Comparison of ENCODE assay signal across 8 mouse cellular contexts in genomic region chr11:77463101-77463445, GRCm38 (mm10). TPM values are rescaled to one million over a fixed set of nuclear protein-coding genes. Genes with fewer than 3 reads are reported as not detected.
DNase-seq lines count a peak whose midpoint lies in the region; ATAC-seq and TF ChIP-seq lines count a peak whose summit lies in the region.

No protein-coding gene starts in this region.

- ATAC-seq in lung, embryonic 15.5 days (ENCODE audit: borderline replicate concordance, extremely low read depth, low FRiP score, low TSS enrichment): no peak
- no peak for ATAC-seq in forebrain, embryonic 12.5 days (ENCODE audit: low FRiP score)

- no peak overlapping the region for H3K27ac ChIP-seq in lung, embryonic 15.5 days
- no peak overlapping the region for H3K27ac ChIP-seq in forebrain, embryonic 12.5 days
- H3K27ac ChIP-seq in limb, embryonic 10.5 days: 0 out of 2 replicates have a peak overlapping the region, but pooled peaks have one; percentile 71
- no peak overlapping the region for H3K27ac ChIP-seq in olfactory bulb, adult 2 months (ENCODE audit: insufficient read depth, low read depth, low read length)
- no peak overlapping the region for H3K27ac ChIP-seq in thymus, adult 2 months (ENCODE audit: control insufficient read depth, insufficient read depth, low read length)

- no peaks in the 10 kb centered on the region for H3K36me3 ChIP-seq in lung, embryonic 15.5 days
- no peaks in the 10 kb centered on the region for H3K36me3 ChIP-seq in forebrain, embryonic 12.5 days (replicated peaks)
- no peaks in the 10 kb centered on the region for H3K36me3 ChIP-seq in limb, embryonic 10.5 days
- H3K36me3 ChIP-seq in thymus, adult 2 months (ENCODE audit: control insufficient read depth, insufficient read depth, low read length): no peaks in the 10 kb centered on the region

- H3K9me3 ChIP-seq in lung, embryonic 15.5 days: no peaks in the 10 kb centered on the region
- no peaks in the 10 kb centered on the region for H3K9me3 ChIP-seq in forebrain, embryonic 12.5 days
- no peaks in the 10 kb centered on the region for H3K9me3 ChIP-seq in limb, embryonic 10.5 days (replicated peaks)

- no peak overlapping the region for H3K9ac ChIP-seq in lung, embryonic 15.5 days
- H3K9ac ChIP-seq in forebrain, embryonic 12.5 days: no peak overlapping the region

- no peak for TF ChIP-seq CTCF in olfactory bulb, adult 2 months (IDR thresholded peaks at IDR 0.05; ENCODE audit: insufficient read depth, low read depth, low read length)
- no peak for TF ChIP-seq CTCF in thymus, adult 2 months (IDR thresholded peaks at IDR 0.05; ENCODE audit: borderline replicate concordance, control insufficient read depth, extremely low read depth, insufficient read depth, low read length, poor library complexity)

- 33% methylated on average over 8 of the region's 8 CpGs for WGBS in lung, embryonic 15.5 days
- 43% methylated on average over 8 of the region's 8 CpGs for WGBS in forebrain, embryonic 12.5 days
- 48% methylated on average over 8 of the region's 8 CpGs for WGBS in limb, embryonic 10.5 days
- 56% methylated on average over 8 of the region's 8 CpGs for WGBS in olfactory bulb, adult 2 months
- WGBS in thymus, adult 2 months: 46% methylated on average over 8 of the region's 8 CpGs

- DNase-seq in lung, postnatal 25 days (ENCODE audit: low spot score): no peak
- DNase-seq in limb, embryonic 10.5 days (ENCODE audit: low spot score): no peak
- no peak for DNase-seq in cerebellum, adult 9-11 months
- no peak for DNase-seq in thymus, adult 2 months
- no peak for DNase-seq in cerebellum, adult 11-12 months

- H3K4me3 ChIP-seq in lung, embryonic 15.5 days: peak overlapping the region; percentile 51; the same call in 1 of the 2 replicates
- H3K4me3 ChIP-seq in forebrain, embryonic 12.5 days (replicated peaks): peak overlapping the region; percentile 51; the same call in 1 of the 2 replicates
- peak overlapping the region; percentile 71 for H3K4me3 ChIP-seq in limb, embryonic 10.5 days
- peak overlapping the region; percentile 54 for H3K4me3 ChIP-seq in olfactory bulb, adult 2 months (ENCODE audit: insufficient read depth, low read depth, low read length)
- H3K4me3 ChIP-seq in thymus, adult 2 months (ENCODE audit: control insufficient read depth, insufficient read depth, low read length): no peak overlapping the region

- H3K4me1 ChIP-seq in lung, embryonic 15.5 days: peaks cover 32% of the 10 kb centered on the region; the same call in 1 of the 2 replicates
- peaks cover 21% of the 10 kb centered on the region for H3K4me1 ChIP-seq in forebrain, embryonic 12.5 days
- H3K4me1 ChIP-seq in limb, embryonic 10.5 days: peaks cover 31% of the 10 kb centered on the region
- peaks cover 29% of the 10 kb centered on the region for H3K4me1 ChIP-seq in olfactory bulb, adult 2 months (ENCODE audit: control insufficient read depth, insufficient read depth, low read length)
- H3K4me1 ChIP-seq in thymus, adult 2 months (replicated peaks; ENCODE audit: control insufficient read depth, insufficient read depth, low read length): peaks cover 16% of the 10 kb centered on the region

- peaks cover 75% of the 10 kb centered on the region for H3K27me3 ChIP-seq in lung, embryonic 15.5 days
- H3K27me3 ChIP-seq in forebrain, embryonic 12.5 days: peaks cover 78% of the 10 kb centered on the region
- peaks cover 81% of the 10 kb centered on the region for H3K27me3 ChIP-seq in limb, embryonic 10.5 days (ENCODE audit: low read depth, poor library complexity, severe bottlenecking)
- peaks cover 14% of the 10 kb centered on the region for H3K27me3 ChIP-seq in thymus, adult 2 months (ENCODE audit: control insufficient read depth, insufficient read depth, low read length)

- no peak for TF ChIP-seq POLR2A in olfactory bulb, adult 2 months (IDR thresholded peaks at IDR 0.05; ENCODE audit: insufficient read depth, low read depth, low read length)
- TF ChIP-seq POLR2A in thymus, adult 2 months (IDR thresholded peaks at IDR 0.05; ENCODE audit: control insufficient read depth, extremely low read depth, insufficient read depth, low read length, poor library complexity): no peak

- H3K4me2 ChIP-seq in lung, embryonic 15.5 days: peak overlapping the region; percentile 93
- H3K4me2 ChIP-seq in forebrain, embryonic 12.5 days: peak overlapping the region; percentile 100

RNA-seq across cellular contexts. Expression of gene Coro6, which starts 0.9 kb away (rescaled TPM):
- 0.78 and 0.97 TPM in 2 replicates for polyA plus RNA-seq in lung, embryonic 15.5 days (2015; fragmentation: Nextera tagmentation; extraction: Ambion mirVana)
- 0.10 and 0.12 TPM in 2 replicates for polyA plus RNA-seq in forebrain, embryonic 12.5 days (2016; fragmentation: Nextera tagmentation; extraction: Ambion mirVana)
- 0.15 TPM in 1 of 2 replicates, not detected in the other for polyA plus RNA-seq in limb, embryonic 10.5 days (2016; fragmentation: Nextera tagmentation; extraction: Ambion mirVana)
- not detected in 2 replicates for polyA plus RNA-seq in olfactory bulb, adult 2 months (2012; ENCODE audit: insufficient read depth, insufficient read length, low replicate concordance, missing spikeins)
- 3.1 and 23.9 TPM in 2 replicates for polyA plus RNA-seq in thymus, adult 2 months (2012; rRNA removed)

RNA-seq across cellular contexts. Expression of gene Ankrd13b, which starts 26.4 kb away (rescaled TPM):
- polyA plus RNA-seq in lung, embryonic 15.5 days (2015; fragmentation: Nextera tagmentation; extraction: Ambion mirVana): 6.5 and 7.1 TPM in 2 replicates
- 23.0 and 25.1 TPM in 2 replicates for polyA plus RNA-seq in forebrain, embryonic 12.5 days (2016; fragmentation: Nextera tagmentation; extraction: Ambion mirVana)
- 12.5 and 13.4 TPM in 2 replicates for polyA plus RNA-seq in limb, embryonic 10.5 days (2016; fragmentation: Nextera tagmentation; extraction: Ambion mirVana)
- polyA plus RNA-seq in olfactory bulb, adult 2 months (2012; ENCODE audit: insufficient read depth, insufficient read length, low replicate concordance, missing spikeins): not detected in 2 replicates
- polyA plus RNA-seq in thymus, adult 2 months (2012; rRNA removed): 47.4 and 52.7 TPM in 2 replicates

RNA-seq across cellular contexts. Expression of gene Git1, which starts 30.3 kb away (rescaled TPM):
- 9.5 and 9.8 TPM in 2 replicates for polyA plus RNA-seq in lung, embryonic 15.5 days (2015; fragmentation: Nextera tagmentation; extraction: Ambion mirVana)
- polyA plus RNA-seq in forebrain, embryonic 12.5 days (2016; fragmentation: Nextera tagmentation; extraction: Ambion mirVana): 14.6 and 14.8 TPM in 2 replicates
- 13.6 and 14.8 TPM in 2 replicates for polyA plus RNA-seq in limb, embryonic 10.5 days (2016; fragmentation: Nextera tagmentation; extraction: Ambion mirVana)
- polyA plus RNA-seq in olfactory bulb, adult 2 months (2012; ENCODE audit: insufficient read depth, insufficient read length, low replicate concordance, missing spikeins): not detected in 2 replicates
- 99.0 and 100 TPM in 2 replicates for polyA plus RNA-seq in thymus, adult 2 months (2012; rRNA removed)

RNA-seq across cellular contexts. Expression of gene Abhd15, which starts 51.8 kb away (rescaled TPM):
- 3.8 and 4.0 TPM in 2 replicates for polyA plus RNA-seq in lung, embryonic 15.5 days (2015; fragmentation: Nextera tagmentation; extraction: Ambion mirVana)
- polyA plus RNA-seq in forebrain, embryonic 12.5 days (2016; fragmentation: Nextera tagmentation; extraction: Ambion mirVana): 3.8 and 4.8 TPM in 2 replicates
- polyA plus RNA-seq in limb, embryonic 10.5 days (2016; fragmentation: Nextera tagmentation; extraction: Ambion mirVana): 1.4 and 2.0 TPM in 2 replicates
- not detected in 2 replicates for polyA plus RNA-seq in olfactory bulb, adult 2 months (2012; ENCODE audit: insufficient read depth, insufficient read length, low replicate concordance, missing spikeins)
- polyA plus RNA-seq in thymus, adult 2 months (2012; rRNA removed): 14.2 and 18.9 TPM in 2 replicates

RNA-seq across cellular contexts. Expression of gene Trp53i13, which starts 52.7 kb away (rescaled TPM):
- polyA plus RNA-seq in lung, embryonic 15.5 days (2015; fragmentation: Nextera tagmentation; extraction: Ambion mirVana): 42.7 and 43.1 TPM in 2 replicates
- polyA plus RNA-seq in forebrain, embryonic 12.5 days (2016; fragmentation: Nextera tagmentation; extraction: Ambion mirVana): 30.7 and 31.7 TPM in 2 replicates
- polyA plus RNA-seq in limb, embryonic 10.5 days (2016; fragmentation: Nextera tagmentation; extraction: Ambion mirVana): 33.4 and 38.7 TPM in 2 replicates
- not detected in 2 replicates for polyA plus RNA-seq in olfactory bulb, adult 2 months (2012; ENCODE audit: insufficient read depth, insufficient read length, low replicate concordance, missing spikeins)
- 72.7 and 74.2 TPM in 2 replicates for polyA plus RNA-seq in thymus, adult 2 months (2012; rRNA removed)
